Mouse (Mus musculus) cerebellum, adult 2 months (tissue): ENCODE data around the gene Brd4. TPM values are rescaled to one million over a fixed set of nuclear protein-coding genes. Genes with fewer than 3 reads are reported as not detected.

Experiments
- DNase-seq, 2 experiments: peaks; one replicate each; pipeline ENCODE4 v3.0.0; 2021
- H3K27ac ChIP-seq: fragments of 200-500 bp; 2 replicates; pipeline ENCODE4 v1.5.1; 2012; ENCODE audit warnings: low read length, control low read depth, inconsistent platforms; ENCODE audit not compliant: insufficient read depth
- H3K27me3 ChIP-seq: fragments of 200-500 bp; 2 replicates; pipeline ENCODE4 v1.6.1; 2012; ENCODE audit warnings: inconsistent platforms, mild to moderate bottlenecking, low read length, moderate library complexity; ENCODE audit not compliant: control insufficient read depth, insufficient read depth
- H3K4me1 ChIP-seq: fragments of 200-500 bp; 2 replicates; pipeline ENCODE4 v1.6.1; 2011; ENCODE audit warnings: low read length; ENCODE audit not compliant: control insufficient read depth, insufficient read depth
- H3K4me3 ChIP-seq: fragments of 200-500 bp; replicated peaks from 2 replicates; pipeline ENCODE3; 2011; ENCODE audit warnings: mild to moderate bottlenecking, low read depth, low read length, control low read depth; ENCODE audit not compliant: insufficient read depth
- CTCF ChIP-seq: fragments of 200-500 bp; IDR thresholded peaks from 2 replicates; pipeline ENCODE4 v1.5.1; 2011; ENCODE audit warnings: low read depth, mild to moderate bottlenecking, control low read depth, low read length, moderate library complexity, borderline replicate concordance; ENCODE audit not compliant: insufficient read depth
- POLR2A ChIP-seq: fragments of 200-500 bp; IDR thresholded peaks from 2 replicates; pipeline ENCODE4 v1.6.1; 2011; ENCODE audit warnings: low read length, control low read depth, borderline replicate concordance; ENCODE audit not compliant: insufficient read depth
- WGBS: fragments of 180-500 bp; shearing (Covaris S2); methylation state at CpG from one replicate; pipeline ENCODE4 v1.1.7; 2018; 5-methylcytosine and 5-hydroxymethylcytosine counted together
- polyA plus RNA-seq: library from polyadenylated mRNA; depleted of rRNA; stranded (reverse); fragments of >200 nt; gene quantifications from 2 replicates; pipeline ENCODE4 v1.2.3, GENCODE M21; 2012

Brd4 gene
- polyA plus RNA-seq, 1 experiment = 55.0 TPM

GRCm38 (mm10) chr17:32269151-32269550, 15.4 kb downstream of the Brd4 start:
- H3K4me3 ChIP-seq = no peak overlapping the region
- 79% methylated on average over 7 of the region's 7 CpGs for WGBS
- no peaks in the 10 kb centered on the region for H3K27me3 ChIP-seq
- no peak for DNase-seq
- peaks cover 10% of the 10 kb centered on the region; the same call in 1 of the 2 replicates for H3K4me1 ChIP-seq
- TF ChIP-seq POLR2A (no peak), CTCF (no peak)
- no peak overlapping the region for H3K27ac ChIP-seq

- 3% methylated on average over 3 of the region's 3 CpGs for WGBS
- TF ChIP-seq POLR2A (no peak), CTCF (no peak)
Measured at GRCm38 (mm10) chr17:32268540-32268960, 16.0 kb downstream of the Brd4 start.

GRCm38 (mm10) chr17:32268096-32268495, 16.4 kb downstream of the Brd4 start:
- 40% methylated on average over 2 of the region's 2 CpGs for WGBS
- H3K4me1 ChIP-seq = peaks cover 18% of the 10 kb centered on the region
- H3K27ac ChIP-seq = no peak overlapping the region
- H3K4me3 ChIP-seq = no peak overlapping the region
- DNase-seq = no peak
- TF ChIP-seq POLR2A (no peak), CTCF (no peak)
- no peaks in the 10 kb centered on the region for H3K27me3 ChIP-seq

More at GRCm38 (mm10) chr17:32268540-32268960, 16.0 kb downstream of the Brd4 start:
- H3K27me3 ChIP-seq = no peaks in the 10 kb centered on the region
- no peak overlapping the region for H3K27ac ChIP-seq
- no peak overlapping the region for H3K4me3 ChIP-seq
- peaks cover 16% of the 10 kb centered on the region; the same call in 1 of the 2 replicates for H3K4me1 ChIP-seq
- DNase-seq = peak; percentile 33 to 80

GRCm38 (mm10) chr17:32267617-32268016, 16.9 kb downstream of the Brd4 start:
- WGBS = 76% methylated on average over 1 of the region's 1 CpGs
- no peak for DNase-seq
- TF ChIP-seq POLR2A (no peak), CTCF (no peak)
- H3K4me1 ChIP-seq = peaks cover 22% of the 10 kb centered on the region
- H3K27me3 ChIP-seq = no peaks in the 10 kb centered on the region
- H3K4me3 ChIP-seq = no peak overlapping the region
- no peak overlapping the region for H3K27ac ChIP-seq

- no peaks in the 10 kb centered on the region for H3K27me3 ChIP-seq
- TF ChIP-seq POLR2A (no peak), CTCF (no peak)
- no peak overlapping the region for H3K4me3 ChIP-seq
- peaks cover 23% of the 10 kb centered on the region for H3K4me1 ChIP-seq
- 38% methylated on average over 2 of the region's 2 CpGs for WGBS
- peak in 1 of 2 experiments; percentile 75 for DNase-seq
- no peak overlapping the region for H3K27ac ChIP-seq
Measured at GRCm38 (mm10) chr17:32263672-32264071, 20.9 kb downstream of the Brd4 start.

GRCm38 (mm10) chr17:32262831-32263559, 21.5 kb downstream of the Brd4 start:
- no peak overlapping the region for H3K27ac ChIP-seq
- no peak overlapping the region for H3K4me3 ChIP-seq
- peak in 1 of 2 experiments; percentile 54 for DNase-seq
- TF ChIP-seq CTCF (no peak), POLR2A (no peak)
- 16% methylated on average over 8 of the region's 8 CpGs for WGBS
- H3K27me3 ChIP-seq = no peaks in the 10 kb centered on the region
- H3K4me1 ChIP-seq = peaks cover 25% of the 10 kb centered on the region

GRCm38 (mm10) chr17:32258869-32259268, 25.7 kb downstream of the Brd4 start:
- WGBS = 98% methylated on average over 2 of the region's 2 CpGs
- no peak for DNase-seq
- TF ChIP-seq POLR2A (no peak), CTCF (no peak)
- Histone ChIP-seq H3K27ac (no peak overlapping the region), H3K4me1 (peaks cover 14% of the 10 kb centered on the region), H3K27me3 (no peaks in the 10 kb centered on the region), H3K4me3 (no peak overlapping the region)

GRCm38 (mm10) chr17:32257944-32258343, 26.6 kb downstream of the Brd4 start:
- no peak for TF ChIP-seq CTCF
- TF ChIP-seq POLR2A = no peak
- DNase-seq = no peak
- peaks cover 10% of the 10 kb centered on the region for H3K4me1 ChIP-seq
- H3K4me3 ChIP-seq = no peak overlapping the region
- no peak overlapping the region for H3K27ac ChIP-seq
- H3K27me3 ChIP-seq = no peaks in the 10 kb centered on the region
- WGBS = 42% methylated on average over 6 of the region's 6 CpGs
